Mouse (Mus musculus) ES-Bruce4 (cell line): ENCODE results near the gene Tfeb. TPM values are rescaled to one million over a fixed set of nuclear protein-coding genes. Genes with fewer than 3 reads are reported as not detected.

ENCODE experiments used
- H3K27ac ChIP-seq: 2 replicates; pipeline ENCODE4 v1.5.1; 2012; ENCODE audit warnings: low read length, inconsistent platforms; ENCODE audit not compliant: insufficient read depth
- H3K27me3 ChIP-seq: 2 replicates; pipeline ENCODE4 v1.6.1; 2012; ENCODE audit warnings: mild to moderate bottlenecking, low read length, inconsistent platforms; ENCODE audit not compliant: control insufficient read depth, poor library complexity, insufficient read depth, severe bottlenecking
- H3K36me3 ChIP-seq: 2 replicates; pipeline ENCODE4 v1.6.1; 2012; ENCODE audit warnings: inconsistent platforms, mild to moderate bottlenecking, low read length, moderate library complexity; ENCODE audit not compliant: control insufficient read depth, poor library complexity, insufficient read depth, severe bottlenecking
- H3K4me1 ChIP-seq: one replicate; pipeline ENCODE4 v1.8.1; 2011; ENCODE audit warnings: low read length; ENCODE audit not compliant: control insufficient read depth, insufficient read depth
- H3K4me3 ChIP-seq: 2 replicates; pipeline ENCODE4 v1.5.1; 2011; ENCODE audit warnings: low read depth, mild to moderate bottlenecking, low read length
- H3K9ac ChIP-seq: 2 replicates; pipeline ENCODE4 v1.6.1; 2012; ENCODE audit warnings: low read depth, mild to moderate bottlenecking, inconsistent platforms; ENCODE audit not compliant: poor library complexity, severe bottlenecking
- H3K9me3 ChIP-seq: replicated peaks from 2 replicates; pipeline ENCODE4 v1.6.1; 2012; ENCODE audit warnings: mild to moderate bottlenecking, low read length, inconsistent platforms; ENCODE audit not compliant: control insufficient read depth, poor library complexity, insufficient read depth, severe bottlenecking
- CTCF ChIP-seq: IDR thresholded peaks from one replicate; pipeline ENCODE4 v1.8.1; 2011; ENCODE audit warnings: low read depth, low read length
- EP300 ChIP-seq: IDR thresholded peaks from 2 replicates; pipeline ENCODE4 v1.6.1; 2011; ENCODE audit warnings: low read depth, low read length; ENCODE audit not compliant: insufficient read depth
- POLR2A ChIP-seq: IDR thresholded peaks from one replicate; pipeline ENCODE4 v1.8.1; 2011; ENCODE audit warnings: low read length; ENCODE audit not compliant: insufficient read depth
- polyA plus RNA-seq: library from polyadenylated mRNA; stranded (reverse); fragments of >200 nt; gene quantifications from 2 replicates; pipeline ENCODE4 v1.2.4, GENCODE M21; 2011; ENCODE audit warnings: low read depth; ENCODE audit not compliant: missing spikeins, insufficient read depth, insufficient read length

Tfeb gene
- polyA plus RNA-seq, 1 experiment: 13.5 TPM

DNA sequence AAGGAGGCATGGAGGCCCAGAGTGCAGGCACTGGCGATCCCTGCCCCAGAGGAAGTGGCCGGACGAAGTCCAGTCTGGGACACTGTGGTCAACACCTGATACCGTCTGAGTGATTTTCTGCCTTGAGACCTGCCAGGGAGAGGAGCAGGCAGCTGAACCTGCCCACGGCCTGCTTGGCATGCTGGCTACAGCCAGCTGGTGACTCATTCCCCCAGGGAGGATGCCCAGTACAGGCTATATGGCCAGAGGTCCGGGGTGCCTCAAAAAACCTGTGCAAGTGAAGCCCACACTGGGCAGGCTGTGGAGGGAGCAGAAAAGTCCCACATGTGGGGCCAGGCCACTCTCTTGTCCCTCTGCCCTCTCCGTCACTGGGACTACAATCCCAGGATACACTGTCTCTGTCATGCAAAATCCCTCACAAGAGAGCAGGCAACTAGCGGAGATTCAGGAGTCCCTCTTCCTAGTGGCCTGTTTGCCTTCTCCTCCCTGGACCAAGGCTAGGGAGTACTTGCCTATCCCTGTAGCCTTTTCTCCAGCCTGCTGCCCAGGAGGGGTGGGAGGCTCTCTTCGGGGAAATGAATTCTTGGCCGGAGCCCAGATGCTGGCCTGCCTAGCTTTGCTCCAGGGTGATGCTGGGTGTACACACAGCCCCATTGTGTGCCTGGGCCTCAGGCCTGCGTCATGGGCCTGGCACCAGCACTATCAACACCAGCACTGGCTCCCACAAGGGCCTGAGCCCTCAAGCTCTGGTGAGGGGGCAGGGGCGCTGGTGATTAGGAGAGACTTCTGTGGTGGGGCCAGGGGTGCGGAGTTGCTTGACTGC lies 25.9 kb downstream of the Tfeb start:
- H3K4me1 ChIP-seq: peaks cover 2% of the 10 kb centered on the region
- H3K9ac ChIP-seq: no peak overlapping the region

DNA sequence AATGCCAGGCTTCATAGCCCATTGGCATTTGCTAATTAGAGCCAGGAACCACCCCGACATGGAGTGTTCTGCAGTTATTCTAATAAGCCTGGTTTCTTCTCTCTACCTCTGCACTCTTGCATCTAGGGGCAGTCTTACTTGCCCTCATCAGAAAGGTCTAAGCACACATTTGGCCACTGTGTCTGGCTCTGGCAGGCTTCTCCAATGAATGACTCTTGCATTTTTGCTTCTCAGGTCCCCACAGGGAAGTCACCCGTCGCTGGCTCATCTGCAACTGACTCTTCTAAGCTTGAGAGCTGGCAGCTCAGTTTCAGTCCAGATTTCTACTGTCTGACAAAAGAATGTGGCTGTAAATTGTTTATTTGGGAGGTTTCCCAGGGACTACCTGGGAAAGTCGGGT lies 29.2 kb downstream of the Tfeb start:
- no peak overlapping the region for H3K4me3 ChIP-seq
- no peak overlapping the region for H3K9ac ChIP-seq
- no peak overlapping the region for H3K27ac ChIP-seq
- no peak for TF ChIP-seq CTCF
- peaks cover 9% of the 10 kb centered on the region for H3K4me1 ChIP-seq
- H3K36me3 ChIP-seq: no peaks in the 10 kb centered on the region
- H3K9me3 ChIP-seq: no peaks in the 10 kb centered on the region
- H3K27me3 ChIP-seq: no peaks in the 10 kb centered on the region

More for the DNA sequence above, 25.9 kb downstream of the Tfeb start:
- Histone ChIP-seq H3K27me3 (no peaks in the 10 kb centered on the region), H3K9me3 (no peaks in the 10 kb centered on the region), H3K36me3 (no peaks in the 10 kb centered on the region), H3K27ac (no peak overlapping the region), H3K4me3 (no peak overlapping the region)
- TF ChIP-seq POLR2A (no peak), EP300 (no peak), CTCF (no peak)

DNA sequence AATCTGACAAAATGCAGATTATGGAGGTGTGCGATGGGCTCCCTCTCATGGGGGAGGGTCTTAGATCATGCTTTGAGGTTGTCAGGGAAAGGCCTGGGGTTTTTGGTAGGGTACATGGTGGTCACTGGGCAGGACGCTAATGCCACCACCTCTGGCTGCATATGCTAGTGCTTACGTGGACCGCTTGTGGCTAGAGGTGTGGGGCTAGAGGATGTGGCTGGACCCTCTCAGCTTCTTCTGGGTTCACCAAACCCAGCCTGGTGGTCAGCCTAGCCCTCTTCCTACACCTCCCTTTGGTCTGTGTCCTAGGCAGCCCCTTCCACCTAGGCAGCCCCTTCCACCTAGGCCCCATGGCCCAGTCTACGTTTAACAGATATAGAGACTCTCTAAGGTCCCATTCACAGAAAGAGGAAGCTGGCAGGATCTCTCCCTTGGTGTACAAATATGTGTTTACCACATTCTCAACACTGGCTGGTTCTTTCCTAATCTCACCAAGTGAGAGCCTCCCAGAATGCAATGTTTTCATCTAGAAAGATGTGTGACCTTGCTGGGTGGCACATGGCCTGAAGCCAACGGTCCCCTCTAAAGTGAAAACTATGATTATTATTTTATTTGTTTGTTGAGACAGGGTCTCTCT lies 29.7 kb downstream of the Tfeb start:
- H3K4me1 ChIP-seq: peaks cover 9% of the 10 kb centered on the region

DNA sequence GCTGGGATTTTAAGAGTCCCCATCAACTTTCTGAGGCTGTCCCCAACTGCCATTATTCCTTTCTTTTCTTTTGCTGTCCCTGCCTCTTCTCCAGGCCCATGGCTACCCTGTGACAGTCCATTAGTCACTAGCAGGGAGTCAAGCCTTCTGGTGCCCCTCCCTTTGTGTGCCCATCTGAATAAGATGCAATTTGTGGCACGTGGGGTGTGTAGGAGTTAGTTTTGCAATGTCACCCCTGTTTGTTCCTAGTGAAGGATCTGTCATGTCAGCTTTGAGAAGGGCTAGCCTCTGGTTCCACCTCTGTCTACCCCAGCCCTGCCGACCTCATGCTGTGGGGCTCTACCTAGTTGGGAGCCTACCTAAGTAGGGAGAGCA lies 30.2 kb downstream of the Tfeb start:
- H3K4me1 ChIP-seq: peaks cover 9% of the 10 kb centered on the region
- no peak overlapping the region for H3K4me3 ChIP-seq
- TF ChIP-seq CTCF (no peak), POLR2A (no peak), EP300 (no peak)
- no peak overlapping the region for H3K9ac ChIP-seq
- H3K27me3 ChIP-seq: no peaks in the 10 kb centered on the region
- no peak overlapping the region for H3K27ac ChIP-seq
- no peaks in the 10 kb centered on the region for H3K36me3 ChIP-seq
- no peaks in the 10 kb centered on the region for H3K9me3 ChIP-seq

More for the DNA sequence above, 29.7 kb downstream of the Tfeb start:
- Histone ChIP-seq H3K27ac (no peak overlapping the region), H3K27me3 (no peaks in the 10 kb centered on the region), H3K36me3 (no peaks in the 10 kb centered on the region), H3K9me3 (no peaks in the 10 kb centered on the region), H3K4me3 (no peak overlapping the region), H3K9ac (no peak overlapping the region)
- TF ChIP-seq CTCF (no peak), EP300 (no peak), POLR2A (no peak)

DNA sequence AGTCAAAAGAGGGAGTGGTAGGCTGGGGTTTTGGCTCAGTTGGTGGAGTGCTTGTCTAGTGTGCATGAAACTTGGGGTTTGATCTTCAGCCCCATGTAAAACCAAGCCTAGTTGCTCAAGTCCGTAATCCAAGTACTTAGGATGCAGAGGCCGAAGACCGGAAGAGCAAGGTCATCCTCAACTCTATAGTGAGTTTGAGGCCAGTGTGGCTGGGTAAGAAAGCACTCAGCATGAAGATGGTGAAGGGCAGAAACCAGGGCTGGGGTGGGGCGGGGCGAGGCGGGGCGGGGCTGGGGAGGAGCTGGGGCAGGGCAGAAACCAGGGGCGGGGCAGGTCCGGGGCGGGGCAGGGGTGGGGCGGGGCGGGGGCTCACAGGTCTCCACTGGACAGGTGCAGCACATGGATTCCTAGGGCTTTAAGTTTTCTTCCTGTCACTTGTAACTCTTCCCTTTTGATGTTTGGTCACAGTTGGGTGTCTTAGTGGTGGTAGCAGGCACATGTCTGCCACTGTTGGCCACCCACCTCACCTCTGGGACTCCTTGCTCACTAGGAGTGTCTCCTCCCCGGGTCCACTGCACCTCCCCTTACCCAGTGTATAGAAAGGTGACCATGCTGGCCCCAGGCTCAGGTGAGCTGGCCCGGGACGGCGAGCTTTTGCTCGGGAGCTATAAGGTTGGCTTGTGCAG lies 30.8 kb downstream of the Tfeb start:
- Histone ChIP-seq H3K4me1 (peaks cover 9% of the 10 kb centered on the region), H3K9ac (no peak overlapping the region), H3K36me3 (no peaks in the 10 kb centered on the region), H3K27ac (no peak overlapping the region), H3K9me3 (no peaks in the 10 kb centered on the region), H3K4me3 (no peak overlapping the region), H3K27me3 (no peaks in the 10 kb centered on the region)
- TF ChIP-seq EP300: no peak

DNA sequence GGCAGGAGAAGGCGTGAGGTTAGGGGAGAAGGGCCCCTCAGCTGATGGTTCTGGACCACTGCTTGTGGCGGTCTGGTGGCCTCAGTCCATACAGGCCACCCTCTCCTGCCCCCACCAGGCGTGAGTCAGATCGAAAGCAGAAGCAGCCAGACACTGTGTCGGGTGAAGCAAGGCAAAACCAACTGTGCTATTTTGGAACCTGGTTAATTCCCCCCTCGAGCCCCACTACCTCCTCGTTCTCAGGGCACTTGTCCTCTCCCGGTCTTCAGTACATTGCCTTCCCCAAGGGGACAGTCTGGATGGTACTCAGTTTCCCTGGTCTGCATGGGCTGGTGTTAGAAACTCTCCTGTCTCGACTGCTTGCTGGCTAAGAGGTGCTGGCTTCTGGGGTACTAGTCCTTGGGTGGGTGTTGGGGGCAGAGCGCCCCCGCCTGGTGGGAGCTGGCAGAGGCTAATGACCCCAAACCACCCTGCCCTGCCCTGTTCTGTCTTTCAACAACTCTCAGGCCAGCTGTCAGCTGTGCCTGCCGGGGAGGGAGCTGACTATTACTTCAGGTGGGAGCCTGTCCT lies 32.0 kb downstream of the Tfeb start:
- no peak for TF ChIP-seq EP300
- TF ChIP-seq POLR2A: no peak
- TF ChIP-seq CTCF: peak; percentile 71
- no peak overlapping the region for H3K9ac ChIP-seq
- no peak overlapping the region for H3K27ac ChIP-seq
- H3K9me3 ChIP-seq: no peaks in the 10 kb centered on the region
- H3K27me3 ChIP-seq: no peaks in the 10 kb centered on the region
- no peaks in the 10 kb centered on the region for H3K36me3 ChIP-seq
- no peak overlapping the region for H3K4me3 ChIP-seq
- peaks cover 9% of the 10 kb centered on the region for H3K4me1 ChIP-seq
